Mouse (Mus musculus): ENCODE results near the gene Grin3a. TPM values are rescaled to one million over a fixed set of nuclear protein-coding genes. Genes with fewer than 3 reads are reported as not detected.

Gene Grin3a
- polyA plus RNA-seq, 1 experiment from 2014 or later = 3.5 TPM

DNA sequence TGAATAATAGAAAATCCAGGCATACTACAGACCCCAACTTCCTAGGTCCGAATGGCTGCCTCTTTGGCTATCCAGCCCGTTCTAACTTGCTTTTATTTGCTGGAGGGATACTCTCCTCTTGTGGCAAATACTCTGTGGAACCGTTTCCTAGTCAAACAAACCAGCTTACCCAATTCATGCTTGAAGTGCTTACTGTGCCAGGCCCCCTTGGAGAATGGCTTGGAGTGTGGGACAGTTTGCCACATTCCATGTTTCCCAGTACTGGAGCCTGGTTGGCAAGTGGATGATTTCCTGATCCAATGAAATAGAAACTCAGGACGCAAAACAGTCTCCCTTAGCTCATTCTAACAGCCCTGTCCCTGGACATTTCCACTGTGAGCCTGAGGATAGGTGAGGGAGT, 183.3 kb downstream of the Grin3a start:
- Histone ChIP-seq H3K27me3 (replicated peaks; ENCODE audit: control insufficient read depth, insufficient read depth, low read length) (no peaks in the 10 kb centered on the region), H3K4me2 (ENCODE audit: low read depth, low read length) (no peak overlapping the region), H3K4me1 (ENCODE audit: control insufficient read depth, insufficient read depth, low read length) (no peaks in the 10 kb centered on the region), H3K27ac (replicated peaks; ENCODE audit: low read depth, low read length) (no peak overlapping the region), H3K9me3 (ENCODE audit: control insufficient read depth, low read length) (no peaks in the 10 kb centered on the region), H3K9ac (ENCODE audit: low read depth, low read length) (no peak overlapping the region), H3K4me3 (ENCODE audit: low read depth, low read length) (no peak overlapping the region), H3K36me3 (ENCODE audit: control insufficient read depth, insufficient read depth, low read length) (peaks cover 43% of the 10 kb centered on the region)
- 93% methylated on average over 4 of the region's 4 CpGs for WGBS
- ATAC-seq (ENCODE audit: low read depth) = no peak
- DNase-seq (ENCODE audit: low spot score) = no peak

DNA sequence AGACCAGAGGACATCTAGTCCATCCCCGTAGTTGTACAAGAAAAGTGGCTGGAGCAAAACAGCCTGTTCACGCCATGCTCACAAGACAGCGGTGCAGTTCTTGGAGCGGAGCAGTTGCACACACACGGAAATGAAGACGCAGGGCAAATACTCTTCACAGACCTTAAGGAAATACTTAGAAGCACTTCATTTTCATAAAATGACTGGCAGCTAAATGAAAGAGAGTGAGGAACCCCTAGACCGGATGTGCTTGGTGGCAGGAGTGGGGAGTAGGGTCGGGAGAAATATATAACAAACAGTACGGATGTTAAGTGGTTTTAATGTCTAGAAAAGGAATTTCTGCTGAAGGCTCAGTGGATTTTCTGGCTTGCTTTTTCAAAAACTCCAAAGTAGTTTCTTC, 183.9 kb downstream of the Grin3a start:
- H3K4me1 ChIP-seq (ENCODE audit: control insufficient read depth, insufficient read depth, low read length) = no peaks in the 10 kb centered on the region
- H3K9ac ChIP-seq (ENCODE audit: low read depth, low read length) = no peak overlapping the region
- H3K27ac ChIP-seq (replicated peaks; ENCODE audit: low read depth, low read length) = no peak overlapping the region
- DNase-seq (ENCODE audit: low spot score) (no peak), ATAC-seq (ENCODE audit: low read depth) (no peak)
- peaks cover 48% of the 10 kb centered on the region for H3K36me3 ChIP-seq (ENCODE audit: control insufficient read depth, insufficient read depth, low read length)
- H3K4me2 ChIP-seq (ENCODE audit: low read depth, low read length) = no peak overlapping the region
- WGBS = 94% methylated on average over 9 of the region's 9 CpGs
- no peaks in the 10 kb centered on the region for H3K9me3 ChIP-seq (ENCODE audit: control insufficient read depth, low read length)
- no peak overlapping the region for H3K4me3 ChIP-seq (ENCODE audit: low read depth, low read length)
- H3K27me3 ChIP-seq (replicated peaks; ENCODE audit: control insufficient read depth, insufficient read depth, low read length) = no peaks in the 10 kb centered on the region

DNA sequence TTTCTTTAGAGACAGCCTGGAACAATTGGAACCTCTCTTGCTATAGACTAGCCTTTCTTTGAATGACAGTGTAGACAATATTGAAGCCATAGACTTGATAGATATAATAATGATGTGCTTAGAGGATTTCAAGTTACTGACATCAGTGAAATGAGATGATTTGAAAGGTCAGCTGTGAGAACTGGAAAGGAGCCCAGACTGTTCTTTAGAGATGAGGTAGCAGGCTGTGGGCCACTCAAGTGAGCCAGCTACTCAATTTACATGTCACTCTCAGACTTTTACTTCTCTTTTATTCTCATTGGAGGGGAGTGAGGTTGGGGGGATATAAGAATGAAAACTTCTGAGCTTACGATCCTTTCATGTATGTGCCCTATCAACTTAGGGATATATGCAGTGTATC, 186.1 kb downstream of the Grin3a start:
- H3K4me2 ChIP-seq (ENCODE audit: low read depth, low read length) = no peak overlapping the region
- no peaks in the 10 kb centered on the region for H3K27me3 ChIP-seq (replicated peaks; ENCODE audit: control insufficient read depth, insufficient read depth, low read length)
- 95% methylated on average over 1 of the region's 1 CpGs for WGBS
- peaks cover 69% of the 10 kb centered on the region for H3K36me3 ChIP-seq (ENCODE audit: control insufficient read depth, insufficient read depth, low read length)
- no peak overlapping the region for H3K27ac ChIP-seq (replicated peaks; ENCODE audit: low read depth, low read length)
- no peak overlapping the region for H3K9ac ChIP-seq (ENCODE audit: low read depth, low read length)
- DNase-seq (ENCODE audit: low spot score) (peak; percentile 26), ATAC-seq (ENCODE audit: low read depth) (no peak)
- no peaks in the 10 kb centered on the region for H3K9me3 ChIP-seq (ENCODE audit: control insufficient read depth, low read length)
- H3K4me3 ChIP-seq (ENCODE audit: low read depth, low read length) = no peak overlapping the region
- no peaks in the 10 kb centered on the region for H3K4me1 ChIP-seq (ENCODE audit: control insufficient read depth, insufficient read depth, low read length)

DNA sequence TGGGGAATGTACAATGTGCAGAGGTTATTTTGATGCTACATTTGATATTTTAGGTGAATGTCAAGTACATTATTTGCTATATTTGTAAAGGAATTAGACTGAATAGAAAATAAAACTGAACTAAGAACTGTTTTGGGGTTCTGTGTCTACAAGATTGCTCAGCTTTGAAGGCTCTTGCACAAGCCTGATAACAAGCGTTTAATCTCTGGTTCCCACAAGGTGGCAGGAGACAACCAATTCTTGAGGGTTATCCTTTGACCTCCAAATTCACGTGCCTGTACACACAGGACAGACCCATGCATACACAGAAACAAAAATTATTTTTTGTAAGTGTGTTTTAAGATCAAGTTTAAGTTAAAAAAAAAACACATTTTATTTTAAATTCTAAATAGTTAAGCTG, 205.6 kb downstream of the Grin3a start:
- H3K9me3 ChIP-seq (ENCODE audit: control insufficient read depth, low read length) = no peaks in the 10 kb centered on the region
- no peak for DNase-seq (ENCODE audit: low spot score)
- no peak overlapping the region for H3K27ac ChIP-seq (replicated peaks; ENCODE audit: low read depth, low read length)
- no peaks in the 10 kb centered on the region for H3K4me1 ChIP-seq (ENCODE audit: control insufficient read depth, insufficient read depth, low read length)
- no peak overlapping the region for H3K9ac ChIP-seq (ENCODE audit: low read depth, low read length)
- ATAC-seq (ENCODE audit: low read depth) = no peak
- H3K27me3 ChIP-seq (replicated peaks; ENCODE audit: control insufficient read depth, insufficient read depth, low read length) = no peaks in the 10 kb centered on the region
- 73% methylated on average over 2 of the region's 2 CpGs for WGBS
- H3K4me3 ChIP-seq (ENCODE audit: low read depth, low read length) = no peak overlapping the region
- no peak overlapping the region for H3K4me2 ChIP-seq (ENCODE audit: low read depth, low read length)
- peaks cover 81% of the 10 kb centered on the region for H3K36me3 ChIP-seq (ENCODE audit: control insufficient read depth, insufficient read depth, low read length)

DNA sequence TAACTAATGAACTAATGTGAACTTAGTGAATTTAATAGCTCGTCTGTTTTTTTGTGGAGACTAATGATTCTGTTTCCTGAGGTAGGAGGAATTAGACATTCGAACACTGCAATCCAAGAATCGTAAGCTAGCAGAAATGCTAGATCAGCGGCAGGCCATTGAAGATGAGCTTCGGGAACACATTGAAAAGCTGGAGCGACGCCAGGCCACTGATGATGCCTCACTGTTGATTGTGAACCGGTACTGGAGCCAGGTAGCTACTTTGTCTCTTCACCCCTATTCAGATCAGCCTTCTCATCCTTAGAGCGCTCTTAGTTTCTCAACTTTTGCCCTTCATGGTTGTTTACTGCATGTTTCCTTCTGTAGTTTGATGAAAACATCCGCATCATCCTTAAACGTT, 207.7 kb downstream of the Grin3a start:
- WGBS = 91% methylated on average over 11 of the region's 11 CpGs
- no peak overlapping the region for H3K27ac ChIP-seq (replicated peaks; ENCODE audit: low read depth, low read length)
- H3K27me3 ChIP-seq (replicated peaks; ENCODE audit: control insufficient read depth, insufficient read depth, low read length) = no peaks in the 10 kb centered on the region
- DNase-seq (ENCODE audit: low spot score) = no peak
- H3K36me3 ChIP-seq (ENCODE audit: control insufficient read depth, insufficient read depth, low read length) = peaks cover 75% of the 10 kb centered on the region
- H3K9me3 ChIP-seq (ENCODE audit: control insufficient read depth, low read length) = no peaks in the 10 kb centered on the region
- no peak overlapping the region for H3K4me2 ChIP-seq (ENCODE audit: low read depth, low read length)
- no peak overlapping the region for H3K9ac ChIP-seq (ENCODE audit: low read depth, low read length)
- no peak for ATAC-seq (ENCODE audit: low read depth)
- H3K4me3 ChIP-seq (ENCODE audit: low read depth, low read length) = no peak overlapping the region
- peaks cover 5% of the 10 kb centered on the region; the same call in 1 of the 2 replicates for H3K4me1 ChIP-seq (ENCODE audit: control insufficient read depth, insufficient read depth, low read length)

DNA sequence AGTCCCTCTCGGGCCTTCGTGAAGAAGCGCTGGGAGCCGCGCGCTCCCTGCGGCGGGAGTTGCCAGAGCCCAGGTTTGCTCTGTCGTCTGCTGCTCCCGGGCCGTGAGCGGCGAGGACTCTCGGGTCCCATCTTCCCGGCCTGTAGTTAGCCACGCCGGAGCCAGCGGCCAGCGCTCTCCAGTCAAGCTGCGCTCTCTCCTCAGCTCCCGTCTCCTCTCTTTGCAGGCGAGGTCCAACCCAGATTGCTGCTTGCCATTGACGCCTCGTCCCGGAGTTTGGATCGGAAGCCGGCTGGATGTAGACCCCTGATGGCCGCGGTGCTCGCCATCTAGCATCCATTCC, 213.4 kb downstream of the Grin3a start:
- no peaks in the 10 kb centered on the region for H3K9me3 ChIP-seq (ENCODE audit: control insufficient read depth, low read length)
- H3K9ac ChIP-seq (ENCODE audit: low read depth, low read length) = peak overlapping the region; percentile 90
- peak overlapping the region; percentile 89 for H3K27ac ChIP-seq (replicated peaks; ENCODE audit: low read depth, low read length)
- peaks cover 34% of the 10 kb centered on the region for H3K36me3 ChIP-seq (ENCODE audit: control insufficient read depth, insufficient read depth, low read length)
- H3K4me3 ChIP-seq (ENCODE audit: low read depth, low read length) = peak overlapping the region; percentile 76
- H3K4me2 ChIP-seq (ENCODE audit: low read depth, low read length) = peak overlapping the region; percentile 57
- H3K27me3 ChIP-seq (replicated peaks; ENCODE audit: control insufficient read depth, insufficient read depth, low read length) = no peaks in the 10 kb centered on the region
- ATAC-seq (ENCODE audit: low read depth) (peak; percentile 75; the same call in 1 of the 2 replicates), DNase-seq (ENCODE audit: low spot score) (no peak)
- under 1% methylated on average over 30 of the region's 30 CpGs for WGBS
- peaks cover 5% of the 10 kb centered on the region; the same call in 1 of the 2 replicates for H3K4me1 ChIP-seq (ENCODE audit: control insufficient read depth, insufficient read depth, low read length)

DNA sequence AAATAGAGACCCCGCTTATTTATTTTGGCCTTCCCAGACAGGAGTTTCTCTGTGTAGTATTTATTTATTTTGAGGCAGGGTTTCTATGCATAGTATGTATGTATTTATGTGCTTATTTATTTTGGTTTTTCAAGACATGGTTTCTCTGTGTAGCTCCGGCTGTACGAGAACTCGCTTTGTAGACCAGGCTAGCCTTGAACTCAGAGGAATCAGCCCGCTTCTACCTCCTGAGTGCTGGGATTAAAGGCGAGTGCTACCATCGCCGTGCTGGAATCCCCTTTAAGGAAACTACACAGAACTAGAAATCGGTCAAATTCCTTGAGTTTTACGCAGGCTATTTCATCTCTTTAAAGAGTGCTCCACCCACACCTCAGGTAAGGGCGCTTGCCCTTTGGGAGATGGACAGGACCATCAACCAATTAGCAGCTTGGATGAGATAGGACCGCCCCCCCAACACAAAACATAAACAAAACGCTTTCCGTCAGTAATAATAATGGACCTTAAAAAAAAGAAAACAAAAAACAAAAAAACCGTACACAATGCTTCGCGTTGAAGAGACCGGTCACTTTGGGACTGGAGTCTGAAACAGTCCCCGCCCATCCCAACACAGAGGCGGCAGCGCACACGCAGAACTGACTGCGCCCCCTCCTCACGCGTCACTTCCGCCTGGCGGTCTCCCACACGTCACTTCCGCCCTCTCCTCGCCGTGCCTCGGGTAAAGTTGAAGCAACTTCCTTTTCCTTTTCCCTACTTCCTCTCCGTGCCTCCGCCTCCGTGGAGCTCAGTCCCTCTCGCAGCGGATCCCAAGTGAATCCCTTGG, 214.0 kb downstream of the Grin3a start, which contains the start of gene Rnf20:
Rnf20 (plus strand) TSS at position 688 of the 820 bp plus-strand sequence.
- Histone ChIP-seq H3K4me1 (ENCODE audit: control insufficient read depth, insufficient read depth, low read length) (peaks cover 5% of the 10 kb centered on the region; the same call in 1 of the 2 replicates), H3K4me3 (ENCODE audit: low read depth, low read length) (peak within 1 kb of the TSS; percentile 76), H3K27me3 (replicated peaks; ENCODE audit: control insufficient read depth, insufficient read depth, low read length) (no peaks in the 10 kb centered on the region), H3K27ac (replicated peaks; ENCODE audit: low read depth, low read length) (peak within 1 kb of the TSS; percentile 89), H3K9me3 (ENCODE audit: control insufficient read depth, low read length) (no peaks in the 10 kb centered on the region), H3K4me2 (ENCODE audit: low read depth, low read length) (peak within 1 kb of the TSS; percentile 57), H3K9ac (ENCODE audit: low read depth, low read length) (peak within 1 kb of the TSS; percentile 90), H3K36me3 (ENCODE audit: control insufficient read depth, insufficient read depth, low read length) (peaks cover 28% of the 10 kb centered on the region)
- 4% methylated on average over 37 of the region's 37 CpGs for WGBS
- ATAC-seq (ENCODE audit: low read depth) (peak; percentile 97), DNase-seq (ENCODE audit: low spot score) (peak; percentile 98)

DNA sequence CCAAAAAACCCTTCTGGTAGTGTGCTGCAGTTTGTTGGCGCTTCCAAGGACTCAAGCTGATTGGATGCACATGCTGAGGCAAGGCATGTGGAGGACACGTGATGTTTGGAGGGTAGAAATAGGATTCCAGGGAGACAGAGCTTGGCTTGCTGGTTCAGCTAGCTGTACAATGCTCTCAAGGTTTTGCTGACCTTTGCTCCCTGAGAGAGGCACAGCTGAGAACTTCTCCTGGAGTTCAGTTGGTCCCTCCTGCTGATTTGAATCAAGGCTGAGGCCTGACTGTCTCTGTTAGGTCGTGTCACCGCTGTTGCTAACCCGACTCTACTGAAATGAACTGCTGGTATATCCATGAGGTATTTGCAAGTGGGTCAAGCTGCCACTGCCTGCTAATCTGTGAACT, 216.6 kb downstream of the Grin3a start:
- DNase-seq (ENCODE audit: low spot score) (no peak), ATAC-seq (ENCODE audit: low read depth) (no peak)
- Histone ChIP-seq H3K4me1 (ENCODE audit: control insufficient read depth, insufficient read depth, low read length) (peaks cover 5% of the 10 kb centered on the region; the same call in 1 of the 2 replicates), H3K27me3 (replicated peaks; ENCODE audit: control insufficient read depth, insufficient read depth, low read length) (no peaks in the 10 kb centered on the region), H3K36me3 (ENCODE audit: control insufficient read depth, insufficient read depth, low read length) (peaks cover 6% of the 10 kb centered on the region), H3K4me2 (ENCODE audit: low read depth, low read length) (no peak overlapping the region), H3K4me3 (ENCODE audit: low read depth, low read length) (no peak overlapping the region), H3K27ac (replicated peaks; ENCODE audit: low read depth, low read length) (no peak overlapping the region), H3K9me3 (ENCODE audit: control insufficient read depth, low read length) (no peaks in the 10 kb centered on the region), H3K9ac (ENCODE audit: low read depth, low read length) (no peak overlapping the region)
- WGBS = 67% methylated on average over 5 of the region's 5 CpGs

DNA sequence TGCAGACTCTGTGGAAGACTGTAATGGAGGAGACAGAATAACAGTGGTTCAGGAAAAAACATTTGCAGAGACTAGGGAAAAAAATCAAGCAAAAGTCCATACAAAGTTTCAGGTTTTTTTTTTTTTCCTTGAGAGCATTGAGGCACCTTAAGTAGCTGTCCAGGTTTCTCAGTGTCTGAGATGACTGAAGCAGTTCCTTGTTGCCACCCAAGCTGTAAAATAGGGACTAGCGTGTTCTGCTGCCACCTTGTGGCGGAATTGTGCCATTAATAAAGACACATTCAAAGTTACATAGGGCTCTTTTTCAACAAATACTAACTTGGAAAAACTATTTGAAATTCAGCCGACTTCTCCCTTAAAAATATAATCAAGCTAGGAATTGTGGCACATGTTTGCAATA, 218.6 kb downstream of the Grin3a start:
- H3K9ac ChIP-seq (ENCODE audit: low read depth, low read length) = no peak overlapping the region
- no peaks in the 10 kb centered on the region for H3K9me3 ChIP-seq (ENCODE audit: control insufficient read depth, low read length)
- peak; percentile 84 for DNase-seq (ENCODE audit: low spot score)
- H3K4me1 ChIP-seq (ENCODE audit: control insufficient read depth, insufficient read depth, low read length) = no peaks in the 10 kb centered on the region
- no peak for ATAC-seq (ENCODE audit: low read depth)
- H3K27me3 ChIP-seq (replicated peaks; ENCODE audit: control insufficient read depth, insufficient read depth, low read length) = no peaks in the 10 kb centered on the region
- no peak overlapping the region for H3K27ac ChIP-seq (replicated peaks; ENCODE audit: low read depth, low read length)
- 2% methylated on average over 3 of the region's 3 CpGs for WGBS
- H3K4me3 ChIP-seq (ENCODE audit: low read depth, low read length) = no peak overlapping the region
- H3K36me3 ChIP-seq (ENCODE audit: control insufficient read depth, insufficient read depth, low read length) = no peaks in the 10 kb centered on the region
- H3K4me2 ChIP-seq (ENCODE audit: low read depth, low read length) = no peak overlapping the region

Measured in embryonic facial prominence, embryonic 14.5 days (tissue).